Mouse (Mus musculus) cerebellum, adult 9-11 months (tissue): ENCODE results near the gene Rnf6.

Source experiments
- DNase-seq: peaks from one replicate; pipeline ENCODE4 v3.0.0; 2022

The Rnf6 gene

DNA sequence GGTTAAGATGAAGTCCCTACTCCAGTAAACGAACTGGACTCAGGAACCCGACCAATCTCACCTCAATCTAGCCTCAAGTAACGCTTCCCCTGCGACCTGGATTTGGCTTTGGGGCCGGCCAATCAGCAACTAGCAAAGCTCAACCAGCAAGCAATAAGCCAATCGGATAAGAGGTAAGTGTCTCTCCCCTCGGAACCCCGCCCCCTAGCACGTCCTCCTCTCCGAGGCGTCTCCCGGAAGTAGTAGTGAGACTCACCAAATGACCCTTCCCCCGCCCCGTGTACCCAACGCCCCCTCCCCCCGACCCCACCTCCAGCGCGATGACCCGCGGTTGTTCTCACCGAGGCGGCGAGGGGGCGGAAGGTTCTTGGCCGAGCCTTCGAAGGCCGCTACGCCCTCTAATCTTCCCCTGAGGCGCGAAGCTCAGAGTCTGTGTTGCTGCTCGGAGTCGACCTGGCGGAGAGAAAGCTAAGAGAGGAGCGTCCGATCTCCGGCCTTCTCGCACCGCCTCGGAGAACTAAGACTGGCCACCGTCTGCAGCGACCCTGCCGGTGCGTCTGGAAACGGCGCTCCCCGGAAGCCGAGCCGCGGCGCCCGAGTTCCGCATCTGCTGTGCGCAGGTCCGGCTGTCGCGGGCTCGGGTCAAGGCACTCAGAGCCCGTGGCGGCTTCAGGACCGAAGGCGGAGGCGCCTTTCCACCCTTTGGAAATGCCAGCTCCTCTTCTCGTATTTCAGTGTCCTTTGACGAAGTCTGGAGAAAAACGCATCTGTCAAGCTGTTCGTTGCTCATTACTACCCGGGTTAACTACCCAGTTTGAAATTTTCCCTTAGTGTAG is at the start of gene Rnf6:
TSS of gene Rnf6 (minus strand) at position 677 of the 836 bp plus-strand sequence.
- DNase-seq: peak; percentile 96

GRCm38 (mm10) chr5:146270593-146270992 is 49.2 kb upstream of the Rnf6 start:
- DNase-seq: no peak

DNA sequence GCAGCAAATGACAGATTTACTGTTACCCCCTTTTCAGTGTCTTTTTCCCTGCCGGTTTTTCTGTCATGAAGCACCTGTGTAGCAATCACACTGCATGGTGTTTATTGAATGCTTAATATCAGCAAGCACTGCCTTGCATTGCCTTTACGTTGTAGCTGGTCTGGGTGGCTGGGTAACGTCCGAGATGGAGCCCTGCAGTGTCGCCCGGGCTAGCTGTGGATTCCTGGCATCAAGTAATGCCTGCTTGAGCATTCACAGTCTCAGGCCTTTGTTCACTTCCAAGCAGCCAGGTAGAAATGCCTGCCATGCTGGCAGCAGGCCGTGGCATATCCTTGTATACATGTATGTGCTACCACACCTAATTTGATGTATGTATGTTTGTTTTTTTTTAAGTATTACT is 46.4 kb upstream of the Rnf6 start:
- no peak for DNase-seq

DNA sequence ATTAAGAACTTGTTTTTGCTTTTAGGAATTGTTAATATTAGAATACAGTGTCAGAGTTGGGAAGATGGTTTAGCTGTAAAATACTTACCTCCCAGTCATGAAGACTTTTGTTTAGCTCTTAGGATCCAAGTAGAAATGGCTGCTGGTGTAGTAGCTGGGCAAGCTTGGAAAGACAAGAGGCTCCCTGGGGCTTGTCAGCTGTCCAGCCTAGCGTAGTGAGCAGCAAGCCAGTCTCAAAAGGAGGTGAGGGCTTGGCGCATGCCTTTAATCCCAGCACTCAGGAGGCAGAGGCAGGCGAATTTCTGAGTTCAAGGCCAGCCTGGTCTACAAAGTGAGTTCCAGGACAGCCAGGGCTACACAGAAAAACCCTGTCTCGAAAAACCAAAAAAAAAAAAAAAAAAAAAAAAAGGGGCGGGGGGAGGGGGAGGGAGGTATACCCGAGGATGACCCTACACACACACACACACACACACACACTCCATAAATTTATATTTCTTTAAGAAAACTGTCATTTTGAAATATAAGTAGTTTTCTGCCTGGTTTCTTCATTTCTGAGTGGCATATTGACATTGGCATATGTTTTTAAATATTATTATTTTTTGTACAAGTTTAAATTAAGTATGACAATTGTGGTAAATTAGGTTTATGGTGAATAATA is 44.7 kb upstream of the Rnf6 start:
- peak; percentile 64 for DNase-seq

- no peak for DNase-seq
Observed at GRCm38 (mm10) chr5:146260003-146260402, 38.6 kb upstream of the Rnf6 start.

DNA sequence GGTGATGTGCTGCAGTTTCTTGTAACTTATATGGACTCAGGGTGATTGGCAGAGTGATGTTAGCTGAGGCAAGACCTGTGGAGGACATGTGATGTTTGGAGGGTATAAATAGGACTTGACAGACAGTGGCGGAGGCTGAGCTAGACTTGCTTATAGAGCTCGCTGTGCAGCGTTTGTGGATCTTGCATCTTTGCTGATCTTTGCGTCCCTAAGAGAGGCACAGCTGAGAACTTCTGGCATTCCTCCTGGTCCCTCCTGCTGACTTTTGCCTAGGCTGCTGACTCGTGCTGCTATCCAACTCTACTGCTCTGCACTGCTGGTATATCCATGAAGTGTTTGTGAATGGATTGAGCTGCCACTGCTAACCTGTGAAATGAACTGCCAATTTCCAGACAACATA is 32.3 kb upstream of the Rnf6 start:
- no peak for DNase-seq

- no peak for DNase-seq
Observed at GRCm38 (mm10) chr5:146251663-146252429, 30.5 kb upstream of the Rnf6 start.

- DNase-seq: no peak
Observed at GRCm38 (mm10) chr5:146250369-146251075, 29.2 kb upstream of the Rnf6 start.

- DNase-seq: no peak
Observed at GRCm38 (mm10) chr5:146248746-146249145, 27.4 kb upstream of the Rnf6 start.

DNA sequence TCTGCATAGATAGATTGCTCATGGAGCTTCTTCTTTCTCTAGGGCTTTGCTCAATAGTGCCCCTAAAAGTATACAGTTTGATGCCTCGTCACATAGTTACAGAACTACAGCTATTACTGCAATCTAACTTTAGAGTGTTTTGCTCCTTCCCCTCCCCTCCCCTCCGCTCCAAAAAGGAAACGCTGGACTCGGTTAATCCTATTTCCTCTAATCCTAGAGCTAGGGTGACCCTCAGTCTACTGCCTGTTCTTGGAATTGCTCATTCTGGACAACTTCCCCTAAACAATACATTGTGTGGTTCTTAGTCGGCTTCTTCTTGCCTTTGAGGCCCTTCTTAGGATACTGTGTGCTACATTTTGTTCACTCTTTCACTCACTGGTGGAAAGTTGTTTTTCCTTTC is 26.4 kb upstream of the Rnf6 start:
- no peak for DNase-seq

- DNase-seq: no peak
Observed at GRCm38 (mm10) chr5:146246386-146246785, 25.0 kb upstream of the Rnf6 start.

- no peak for DNase-seq
Observed at GRCm38 (mm10) chr5:146245646-146246370, 24.5 kb upstream of the Rnf6 start.

GRCm38 (mm10) chr5:146245193-146245592 is 23.8 kb upstream of the Rnf6 start:
- DNase-seq: no peak

DNA sequence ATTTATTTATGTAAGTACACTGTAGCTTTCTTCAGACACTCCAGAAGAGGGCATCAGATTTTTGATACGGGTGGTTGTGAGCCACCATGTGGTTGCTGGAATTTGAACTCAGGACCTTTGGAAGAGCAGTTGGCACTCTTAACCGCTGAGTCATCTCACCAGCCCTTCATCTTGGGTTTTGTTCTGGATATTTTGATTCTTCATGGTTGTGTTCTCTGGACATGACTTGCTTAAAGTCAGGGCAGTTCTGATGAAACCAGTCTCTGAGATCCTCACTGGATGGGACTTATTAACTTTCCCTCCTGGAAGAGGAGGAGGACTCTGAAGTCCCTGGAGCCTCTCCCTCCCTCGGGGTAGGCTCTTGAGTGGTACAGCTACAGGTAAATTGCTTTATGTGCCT is 19.8 kb upstream of the Rnf6 start:
- DNase-seq: no peak

DNA sequence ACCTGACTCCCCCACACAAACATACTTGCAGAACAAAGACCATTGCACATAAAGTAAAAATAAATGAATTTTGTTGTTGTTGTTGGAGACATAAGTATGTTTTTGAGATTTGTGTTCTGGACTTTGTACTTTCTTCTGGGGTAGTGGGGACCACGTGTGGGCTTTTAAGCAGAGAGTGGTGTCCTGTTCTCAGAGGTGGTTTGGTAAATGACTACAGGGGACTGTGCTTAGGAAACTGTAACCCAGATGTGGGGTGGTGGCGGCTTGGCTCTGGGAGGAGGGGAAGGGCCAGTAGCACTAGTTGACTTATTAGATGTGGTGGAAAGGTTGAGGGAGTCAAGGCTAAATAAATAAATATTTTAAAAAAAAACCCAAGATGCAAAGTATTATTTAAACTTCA is 19.4 kb upstream of the Rnf6 start:
- no peak for DNase-seq

DNA sequence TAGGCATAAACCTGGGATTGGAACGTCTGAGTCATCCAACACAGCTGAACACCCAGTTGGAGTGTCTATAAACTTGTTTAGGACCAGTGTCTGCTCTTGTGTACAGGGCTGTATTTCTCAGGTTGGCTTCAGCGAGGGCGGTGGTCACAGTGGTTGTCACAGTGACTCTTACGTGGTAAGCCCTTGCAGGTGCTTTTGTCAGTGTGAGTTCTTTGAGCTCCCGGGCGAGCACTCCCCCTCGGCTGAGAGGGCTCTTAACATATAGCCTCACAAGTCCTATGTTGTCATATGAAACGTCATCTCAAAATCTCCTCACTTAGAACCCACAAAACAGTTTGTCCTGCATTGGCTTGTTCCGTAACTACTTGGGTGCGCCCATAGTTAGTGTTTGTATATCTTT is 16.9 kb upstream of the Rnf6 start:
- DNase-seq: no peak

DNA sequence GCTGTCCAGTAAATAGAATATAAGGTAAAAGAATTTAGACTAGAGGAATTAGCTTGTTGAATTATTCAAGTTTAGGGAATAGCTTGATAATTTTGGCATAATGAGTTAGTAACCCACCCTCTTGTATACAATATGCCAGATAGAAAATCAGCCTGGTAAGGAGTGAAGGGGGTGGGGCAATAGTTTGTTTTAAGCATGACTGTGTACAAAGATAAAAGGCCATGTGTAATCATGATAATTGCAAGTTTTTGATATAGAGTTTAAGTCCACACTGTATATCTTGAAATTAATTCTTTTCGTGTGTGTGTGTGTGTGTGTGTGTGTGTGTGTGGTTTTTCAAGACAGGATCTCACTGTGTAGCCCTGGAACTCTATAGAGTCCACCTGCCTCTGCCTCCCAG is 13.0 kb upstream of the Rnf6 start:
- no peak for DNase-seq

GRCm38 (mm10) chr5:146232816-146233215 is 11.5 kb upstream of the Rnf6 start:
- no peak for DNase-seq

DNA sequence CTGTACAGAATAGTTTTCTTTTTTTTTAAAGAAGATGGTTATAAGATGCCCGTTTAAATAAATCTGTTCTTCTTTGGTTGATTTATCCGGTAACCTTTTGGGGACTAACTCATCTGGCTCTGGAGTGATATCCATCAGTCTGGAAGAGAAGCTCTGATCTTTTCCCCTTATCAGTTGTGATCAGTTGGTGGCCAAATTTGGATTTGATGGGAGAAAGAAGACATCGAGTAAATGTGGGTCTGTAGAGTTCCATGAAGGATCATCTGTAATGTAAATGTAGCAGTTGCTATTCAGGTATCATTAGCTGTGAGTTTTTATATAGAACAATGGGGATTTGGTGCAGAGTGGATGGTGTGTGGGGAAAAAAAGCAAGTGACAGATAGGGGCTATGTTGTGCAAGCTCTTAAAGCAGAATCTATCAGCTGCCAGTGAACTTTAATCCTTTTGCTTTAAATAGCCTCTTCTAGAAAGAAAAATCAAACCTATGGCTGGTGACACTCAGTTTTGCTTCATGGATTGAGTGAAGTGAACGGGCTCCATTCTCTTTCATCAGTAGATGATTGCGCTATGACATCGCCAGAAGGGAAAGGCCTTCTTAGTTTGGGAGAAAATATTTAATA is 10.8 kb upstream of the Rnf6 start:
- no peak for DNase-seq

GRCm38 (mm10) chr5:146231655-146231996 is 10.3 kb upstream of the Rnf6 start:
- peak; percentile 71 for DNase-seq

DNA sequence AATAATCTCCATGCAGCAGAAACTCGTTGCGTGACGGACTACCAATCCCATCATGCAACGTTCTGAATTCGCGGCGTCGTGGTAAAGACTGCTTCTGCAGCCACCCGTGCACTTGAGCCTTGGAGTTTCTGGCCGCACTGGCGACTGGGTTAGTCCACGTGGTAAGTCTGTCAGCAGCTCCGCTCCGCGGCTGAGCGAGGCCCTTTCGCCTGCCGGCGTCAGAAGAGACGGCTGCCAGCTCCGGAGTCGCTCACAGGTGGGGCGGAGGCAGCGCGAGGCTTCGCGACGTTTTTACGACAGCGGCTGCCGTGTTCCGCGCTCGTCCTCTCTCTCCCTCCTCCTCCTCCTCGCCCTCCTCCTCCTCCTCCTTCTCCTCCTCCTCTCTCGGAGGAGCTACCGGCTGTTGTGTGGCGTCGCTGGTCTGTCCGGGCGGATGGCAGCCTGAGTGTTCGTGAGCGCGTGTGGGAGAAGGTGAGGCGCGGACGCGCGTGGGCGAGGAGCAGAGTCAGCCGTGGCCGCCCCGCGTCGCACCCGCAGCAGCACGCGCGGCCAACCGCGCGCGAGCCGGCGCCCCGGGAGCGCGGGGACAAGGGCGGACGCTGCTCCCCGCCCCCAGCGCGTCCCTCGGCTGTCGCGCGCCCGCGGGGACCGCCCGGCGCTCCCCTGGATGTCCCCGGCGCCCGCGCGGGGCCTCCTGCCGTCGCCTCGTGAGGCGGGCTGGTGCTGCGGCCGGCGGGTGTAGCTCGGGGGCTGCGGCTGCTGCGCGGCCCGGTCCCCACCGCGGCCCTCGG is 9.7 kb upstream of the Rnf6 start, which contains the start of gene Cdk8:
TSS of gene Cdk8 (plus strand) at position 367 of the 791 bp plus-strand sequence.
- DNase-seq: peak; percentile 96
